Mouse (Mus musculus) mouse trophoblast stem cell (cell line): ENCODE measurements at regions not wholly inside any gene's neighbourhood (a gene's known extent, or its start where the extent isn't known, plus 50 kb on each side); places are given as distances from the start of the nearest gene placed in this dataset.

Experiments
- in situ Hi-C, 2 experiments: fragments of 300-500 bp; cut with MseI, MboI; formaldehyde crosslinking; loops; 2 replicates in 1 of 2; 3 replicates in 1 of 2; pipeline ENCODE4 v1.15.1; 2025

- in situ Hi-C loops = no loop called here
Measured at GRCm38 (mm10) chr2:51452816-51453215, 174.5 kb upstream of the Tas2r134 start.

- in situ Hi-C loops = no loop called here
Measured at GRCm38 (mm10) chr2:51448121-51448520, 179.2 kb upstream of the Tas2r134 start.

GRCm38 (mm10) chr2:51447616-51448015 lies 179.7 kb upstream of the Tas2r134 start:
- in situ Hi-C loops = no loop called here

GRCm38 (mm10) chr2:51444386-51445080 lies 182.8 kb upstream of the Tas2r134 start:
- in situ Hi-C loops = no loop called here

GRCm38 (mm10) chr2:51443946-51444345 lies 183.4 kb upstream of the Tas2r134 start:
- in situ Hi-C loops = no loop called here

- in situ Hi-C loops = no loop called here
Measured at GRCm38 (mm10) chr2:51439047-51439446, 188.3 kb upstream of the Tas2r134 start.

GRCm38 (mm10) chr2:51436590-51436989 lies 190.7 kb upstream of the Tas2r134 start:
- in situ Hi-C loops = no loop called here

- in situ Hi-C loops = no loop called here
Measured at GRCm38 (mm10) chr2:51431564-51431963, 195.7 kb upstream of the Tas2r134 start.

GRCm38 (mm10) chr2:51429716-51430115 lies 197.6 kb upstream of the Tas2r134 start:
- in situ Hi-C loops = no loop called here

GRCm38 (mm10) chr2:51422442-51422841 lies 204.9 kb upstream of the Tas2r134 start:
- in situ Hi-C loops = no loop called here

GRCm38 (mm10) chr2:51417908-51418690 lies 209.2 kb upstream of the Tas2r134 start:
- in situ Hi-C loops = no loop called here

GRCm38 (mm10) chr2:51388390-51388789 lies 238.9 kb upstream of the Tas2r134 start:
- in situ Hi-C loops = no loop called here

GRCm38 (mm10) chr2:51387136-51387535 lies 238.2 kb upstream of the Rnd3 start:
- in situ Hi-C loops = no loop called here

- in situ Hi-C loops = no loop called here
Measured at GRCm38 (mm10) chr2:51376597-51376996, 227.7 kb upstream of the Rnd3 start.

GRCm38 (mm10) chr2:51374636-51375035 lies 225.7 kb upstream of the Rnd3 start:
- in situ Hi-C loops = no loop called here

- in situ Hi-C loops = no loop called here
Measured at GRCm38 (mm10) chr2:51372771-51373170, 223.9 kb upstream of the Rnd3 start.

- in situ Hi-C loops = no loop called here
Measured at GRCm38 (mm10) chr2:51362825-51363616, 214.1 kb upstream of the Rnd3 start.

- in situ Hi-C loops = no loop called here
Measured at GRCm38 (mm10) chr2:51355281-51355680, 206.4 kb upstream of the Rnd3 start.

GRCm38 (mm10) chr2:51354800-51355199 lies 205.9 kb upstream of the Rnd3 start:
- in situ Hi-C loops = no loop called here

GRCm38 (mm10) chr2:51349614-51350013 lies 200.7 kb upstream of the Rnd3 start:
- in situ Hi-C loops = no loop called here

- in situ Hi-C loops = no loop called here
Measured at GRCm38 (mm10) chr2:51348774-51349173, 199.9 kb upstream of the Rnd3 start.

- in situ Hi-C loops = no loop called here
Measured at GRCm38 (mm10) chr2:51347086-51347485, 198.2 kb upstream of the Rnd3 start.
